Mouse (Mus musculus) neural tube, embryonic 13.5 days (tissue): ENCODE measurements around the gene 1700067P10Rik. TPM values are rescaled to one million over a fixed set of nuclear protein-coding genes. Genes with fewer than 3 reads are reported as not detected.
A peak's percentile ranks its signal among the peaks of the same experiment; 100 is the strongest.

ENCODE experiments used
- ATAC-seq: fragments of 200-750 bp; cut with Nextera tagmentation; 2 replicates; pipeline ENCODE4 v1.8.0; 2017; ENCODE audit warnings: low read depth, mild to moderate bottlenecking, moderate TSS enrichment, moderate library complexity
- H3K27ac ChIP-seq: fragments of 300-500 bp; sonication (generic); replicated peaks from 2 replicates; pipeline ENCODE4 v1.5.1; 2015; ENCODE audit warnings: moderate library complexity, mild to moderate bottlenecking, inconsistent platforms
- H3K27me3 ChIP-seq: fragments of 300-500 bp; sonication (generic); 2 replicates; pipeline ENCODE4 v1.6.1; 2015; ENCODE audit warnings: mild to moderate bottlenecking, inconsistent platforms
- H3K36me3 ChIP-seq: fragments of 300-500 bp; sonication (generic); 2 replicates; pipeline ENCODE4 v1.6.1; 2015; ENCODE audit warnings: mild to moderate bottlenecking, inconsistent platforms
- H3K4me1 ChIP-seq: fragments of 300-500 bp; sonication (generic); replicated peaks from 2 replicates; pipeline ENCODE4 v1.6.1; 2015; ENCODE audit warnings: inconsistent platforms
- H3K4me2 ChIP-seq: fragments of 300-500 bp; sonication (generic); 2 replicates; pipeline ENCODE4 v1.6.1; 2015; ENCODE audit warnings: inconsistent platforms, mild to moderate bottlenecking, moderate library complexity
- H3K4me3 ChIP-seq: fragments of 300-500 bp; sonication (generic); 2 replicates; pipeline ENCODE4 v1.5.1; 2015; ENCODE audit warnings: mild to moderate bottlenecking, inconsistent platforms
- H3K9ac ChIP-seq: fragments of 300-500 bp; sonication (generic); 2 replicates; pipeline ENCODE4 v1.6.1; 2015; ENCODE audit warnings: moderate library complexity, mild to moderate bottlenecking, inconsistent platforms
- H3K9me3 ChIP-seq: fragments of 300-500 bp; sonication (generic); 2 replicates; pipeline ENCODE4 v1.6.1; 2016; ENCODE audit warnings: inconsistent platforms
- WGBS: fragments of 180-500 bp; shearing (Covaris S2); methylation state at CpG from one replicate; pipeline ENCODE4 v1.1.7; 2015; 5-methylcytosine and 5-hydroxymethylcytosine counted together
- polyA plus RNA-seq: library from polyadenylated mRNA; unstranded; fragments of >200 nt; fragmentation: Nextera tagmentation; extraction: Ambion mirVana; gene quantifications from 2 replicates; pipeline ENCODE4 v1.2.1, GENCODE M21; 2015

The 1700067P10Rik gene
- polyA plus RNA-seq, 1 experiment from 2014 or later: not detected

DNA sequence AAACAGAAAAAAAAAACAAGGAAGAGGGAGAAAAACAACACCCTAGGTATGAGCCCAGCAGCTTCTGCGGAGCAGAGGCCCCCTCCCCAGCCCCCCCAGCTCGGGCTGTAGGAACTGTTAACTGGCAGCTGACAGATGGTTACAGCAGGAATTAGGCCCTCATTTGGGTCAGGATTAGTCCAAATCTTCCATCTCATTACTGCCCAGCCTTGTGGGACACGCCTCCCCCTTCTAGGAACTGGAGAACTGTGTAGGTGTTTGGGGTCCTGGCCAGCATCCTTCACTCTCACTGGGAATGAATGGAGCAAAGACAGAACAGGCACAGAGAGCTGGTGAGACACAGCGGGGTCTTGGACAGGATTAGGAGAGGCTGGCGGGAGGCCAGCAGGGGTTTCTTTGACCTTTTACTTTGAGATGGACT, 24.0 kb upstream of the 1700067P10Rik start:
- Histone ChIP-seq H3K9ac (no peak overlapping the region), H3K4me2 (no peak overlapping the region), H3K4me1 (peaks cover 12% of the 10 kb centered on the region), H3K4me3 (no peak overlapping the region), H3K36me3 (no peaks in the 10 kb centered on the region), H3K27me3 (no peaks in the 10 kb centered on the region), H3K27ac (no peak overlapping the region), H3K9me3 (no peaks in the 10 kb centered on the region)
- WGBS: 37% methylated on average over 5 of the region's 5 CpGs
- ATAC-seq: no peak

DNA sequence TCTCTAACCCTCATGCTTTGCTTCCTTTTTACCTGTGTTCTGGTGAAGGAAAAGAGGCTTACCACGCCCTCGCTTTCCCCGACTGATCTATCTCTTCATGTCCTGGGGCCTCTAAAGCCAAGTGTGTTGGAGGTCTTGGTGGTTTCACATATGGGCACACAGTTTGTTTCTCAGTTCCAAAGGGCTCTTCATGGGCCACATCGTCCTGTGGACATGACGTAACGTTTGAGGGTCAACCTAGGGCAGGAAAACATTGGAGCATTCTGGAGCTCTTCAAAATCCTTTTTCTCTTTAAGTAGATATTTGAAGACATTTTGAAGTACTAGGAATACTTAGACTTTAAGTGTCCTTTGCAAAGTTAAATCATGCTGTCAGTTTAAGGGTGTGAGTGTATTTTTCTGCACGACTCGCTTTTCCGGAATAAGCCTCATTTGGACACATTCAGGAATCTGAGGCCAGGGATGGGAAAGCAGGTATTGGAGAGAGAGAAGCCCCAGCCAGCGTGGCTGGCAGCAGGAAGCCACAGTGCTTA, 22.0 kb upstream of the 1700067P10Rik start:
- H3K27me3 ChIP-seq: no peaks in the 10 kb centered on the region
- no peak overlapping the region for H3K9ac ChIP-seq
- no peak for ATAC-seq
- H3K4me1 ChIP-seq: peaks cover 12% of the 10 kb centered on the region
- H3K4me3 ChIP-seq: no peak overlapping the region
- H3K9me3 ChIP-seq: no peaks in the 10 kb centered on the region
- H3K27ac ChIP-seq: 0 out of 2 replicates have a peak overlapping the region, but pooled peaks have one; percentile 23
- 74% methylated on average over 10 of the region's 10 CpGs for whole genome bisulfite sequencing
- H3K36me3 ChIP-seq: no peaks in the 10 kb centered on the region
- no peak overlapping the region for H3K4me2 ChIP-seq

DNA sequence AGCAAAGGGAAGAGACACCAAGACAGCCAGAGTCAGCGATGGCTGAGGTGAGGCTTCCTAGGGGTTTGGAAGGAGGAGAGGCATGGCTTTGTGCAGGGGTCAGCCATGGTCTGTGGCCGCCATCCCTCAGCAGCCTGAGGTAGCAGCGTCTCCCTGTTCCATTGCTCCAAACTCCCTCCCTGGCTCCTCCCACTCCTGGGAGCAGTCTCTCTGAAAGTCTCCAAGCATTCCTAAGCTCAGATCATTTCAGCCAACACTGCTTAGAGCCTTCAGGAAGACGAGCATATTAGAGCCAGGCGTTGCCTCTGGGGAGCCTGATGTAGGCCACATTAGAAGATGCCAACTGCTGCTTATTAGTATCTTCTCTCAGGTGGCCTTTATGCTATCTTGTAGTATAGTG, 21.4 kb upstream of the 1700067P10Rik start:
- WGBS: 33% methylated on average over 5 of the region's 5 CpGs
- ATAC-seq: no peak
- Histone ChIP-seq H3K27ac (0 out of 2 replicates have a peak overlapping the region, but pooled peaks have one; percentile 23), H3K4me2 (no peak overlapping the region), H3K4me3 (no peak overlapping the region), H3K27me3 (no peaks in the 10 kb centered on the region), H3K9me3 (no peaks in the 10 kb centered on the region), H3K9ac (no peak overlapping the region), H3K36me3 (no peaks in the 10 kb centered on the region), H3K4me1 (peaks cover 12% of the 10 kb centered on the region)

DNA sequence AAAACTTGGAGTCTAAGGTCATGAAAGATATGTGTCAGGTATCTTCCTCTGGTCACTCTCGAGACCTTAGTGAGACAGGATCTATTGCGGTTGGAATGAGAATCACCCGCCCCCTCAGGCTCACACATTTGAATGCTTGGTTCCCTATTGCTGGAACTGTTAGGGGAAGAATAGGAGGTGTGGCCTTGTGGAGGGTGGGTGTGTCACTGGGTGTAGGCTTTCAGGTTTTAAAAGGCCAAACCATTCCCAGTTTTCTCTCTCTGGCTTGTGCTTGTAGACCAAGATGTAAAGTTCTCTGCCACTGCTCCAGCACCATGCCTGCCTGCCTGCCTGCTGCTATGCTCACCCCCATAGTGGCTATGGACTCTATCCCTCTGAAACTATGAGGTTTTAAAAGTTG, 8.5 kb upstream of the 1700067P10Rik start:
- ATAC-seq: no peak
- Histone ChIP-seq H3K4me3 (no peak overlapping the region), H3K9me3 (no peaks in the 10 kb centered on the region), H3K9ac (no peak overlapping the region), H3K4me2 (no peak overlapping the region), H3K27me3 (0 out of 2 replicates have a peak, but pooled peaks cover 2% of the 10 kb centered on the region), H3K4me1 (no peaks in the 10 kb centered on the region), H3K36me3 (no peaks in the 10 kb centered on the region), H3K27ac (no peak overlapping the region)
- 44% methylated on average over 3 of the region's 3 CpGs for WGBS

GRCm38 (mm10) chr17:48089446-48089845, 327 bp downstream of the 1700067P10Rik start:
- Histone ChIP-seq H3K27me3 (peaks cover 7% of the 10 kb centered on the region), H3K9ac (no peak overlapping the region), H3K4me1 (peaks cover under 1% of the 10 kb centered on the region; the same call in 1 of the 2 replicates), H3K27ac (no peak overlapping the region), H3K4me3 (no peak overlapping the region), H3K4me2 (no peak overlapping the region), H3K36me3 (no peaks in the 10 kb centered on the region), H3K9me3 (no peaks in the 10 kb centered on the region)
- no peak for ATAC-seq
- WGBS: 89% methylated on average over 2 of the region's 2 CpGs

GRCm38 (mm10) chr17:48090305-48090704, 1.2 kb downstream of the 1700067P10Rik start:
- H3K9ac ChIP-seq: no peak overlapping the region
- peaks cover 9% of the 10 kb centered on the region for H3K4me1 ChIP-seq
- peaks cover 16% of the 10 kb centered on the region for H3K27me3 ChIP-seq
- no peak overlapping the region for H3K4me3 ChIP-seq
- no peak for ATAC-seq
- H3K9me3 ChIP-seq: no peaks in the 10 kb centered on the region
- H3K36me3 ChIP-seq: no peaks in the 10 kb centered on the region
- WGBS: 45% methylated on average over 12 of the region's 12 CpGs
- no peak overlapping the region for H3K27ac ChIP-seq
- H3K4me2 ChIP-seq: no peak overlapping the region

DNA sequence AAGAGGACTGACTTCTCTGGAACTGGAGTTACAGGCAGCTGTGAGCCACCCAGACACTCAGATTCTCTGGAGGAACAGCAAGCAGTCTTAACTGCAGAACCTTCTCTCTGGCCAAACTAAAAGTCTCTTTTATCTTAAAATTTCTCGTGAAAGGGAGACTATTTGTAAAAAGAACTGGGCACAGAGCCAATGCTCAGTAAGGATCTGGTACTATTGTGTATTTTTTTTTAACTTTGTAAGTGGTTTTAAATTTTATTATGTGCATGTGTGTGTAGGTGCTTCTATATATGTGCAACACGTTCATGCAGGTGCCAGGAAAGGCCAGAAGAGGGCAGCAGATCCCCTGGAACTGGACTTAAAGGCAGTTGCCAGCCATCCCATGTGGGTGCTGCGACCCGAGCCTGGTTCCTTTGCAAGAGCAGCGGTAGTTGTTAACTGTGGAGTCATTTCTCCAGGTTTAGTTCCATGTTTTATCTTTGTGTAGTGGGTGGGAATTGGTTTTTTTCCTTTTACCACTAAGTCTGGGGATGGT, 4.2 kb downstream of the 1700067P10Rik start:
- H3K27me3 ChIP-seq: peaks cover 45% of the 10 kb centered on the region

DNA sequence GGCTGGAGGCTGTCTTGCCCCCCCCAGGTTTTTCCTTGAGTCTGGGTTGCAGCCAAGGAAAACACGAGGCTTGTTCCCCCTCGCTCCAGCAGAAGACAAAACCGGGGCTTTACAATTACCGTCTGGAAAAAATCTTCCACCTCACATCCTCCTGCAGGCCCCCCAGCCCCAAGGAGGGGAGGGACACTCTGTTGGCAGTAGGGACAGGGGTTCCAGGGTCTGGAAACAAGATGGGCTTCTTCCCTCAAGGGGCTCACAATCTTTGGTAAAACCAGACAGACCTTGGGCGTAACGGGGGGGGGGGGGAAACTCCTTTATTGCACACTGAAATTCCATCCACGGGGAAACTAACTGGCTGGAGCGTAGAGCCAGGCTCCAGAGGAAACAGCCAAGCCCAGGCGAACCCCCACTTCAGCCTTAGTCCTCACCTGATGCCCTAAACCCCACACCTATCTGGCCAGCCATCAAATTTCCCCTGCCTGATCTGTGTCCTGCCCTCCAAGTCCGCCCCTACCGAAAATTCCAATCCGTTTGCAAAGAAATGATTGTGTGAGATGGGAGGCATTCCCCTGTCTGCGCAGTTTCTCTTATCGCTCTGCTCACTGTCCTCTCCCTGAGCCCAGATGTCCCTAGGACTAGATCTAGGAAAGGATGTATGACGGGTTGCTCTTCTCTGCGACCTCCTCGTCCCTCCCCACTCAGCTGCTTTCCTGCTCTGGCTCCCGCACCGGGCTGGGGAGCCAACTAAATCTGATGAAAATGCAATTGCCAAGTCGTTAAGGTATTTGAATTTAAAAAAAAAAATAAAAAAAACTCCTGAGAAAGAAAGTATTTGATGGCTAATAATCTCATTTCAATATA, 5.9 kb downstream of the 1700067P10Rik start:
- H3K4me3 ChIP-seq: no peak overlapping the region
- peaks cover 55% of the 10 kb centered on the region for H3K4me1 ChIP-seq
- no peak overlapping the region for H3K27ac ChIP-seq
- peak overlapping the region; percentile 55 for H3K4me2 ChIP-seq
- 5% methylated on average over 20 of the region's 20 CpGs for WGBS
- no peak overlapping the region for H3K9ac ChIP-seq
- H3K27me3 ChIP-seq: peaks cover 62% of the 10 kb centered on the region
- no peak for ATAC-seq
- no peaks in the 10 kb centered on the region for H3K9me3 ChIP-seq
- no peaks in the 10 kb centered on the region for H3K36me3 ChIP-seq

More for the DNA sequence above, 4.2 kb downstream of the 1700067P10Rik start:
- 74% methylated on average over 5 of the region's 5 CpGs for WGBS
- Histone ChIP-seq H3K9ac (no peak overlapping the region), H3K36me3 (no peaks in the 10 kb centered on the region), H3K9me3 (no peaks in the 10 kb centered on the region), H3K4me2 (no peak overlapping the region), H3K4me3 (no peak overlapping the region), H3K27ac (no peak overlapping the region), H3K4me1 (peaks cover 39% of the 10 kb centered on the region)
- no peak for ATAC-seq

GRCm38 (mm10) chr17:48095718-48096121, 6.6 kb downstream of the 1700067P10Rik start:
- Histone ChIP-seq H3K4me2 (peak overlapping the region; percentile 55), H3K27ac (no peak overlapping the region), H3K4me1 (peaks cover 55% of the 10 kb centered on the region), H3K36me3 (no peaks in the 10 kb centered on the region), H3K9ac (no peak overlapping the region), H3K9me3 (no peaks in the 10 kb centered on the region), H3K27me3 (peaks cover 67% of the 10 kb centered on the region), H3K4me3 (0 out of 2 replicates have a peak overlapping the region, but pooled peaks have one; percentile 7)
- ATAC-seq: no peak
- WGBS: under 1% methylated on average over 26 of the region's 26 CpGs

- no peak overlapping the region for H3K27ac ChIP-seq
- peak overlapping the region; percentile 55; the same call in 1 of the 2 replicates for H3K4me2 ChIP-seq
- H3K9ac ChIP-seq: no peak overlapping the region
- H3K4me1 ChIP-seq: peaks cover 55% of the 10 kb centered on the region
- H3K36me3 ChIP-seq: no peaks in the 10 kb centered on the region
- H3K4me3 ChIP-seq: 0 out of 2 replicates have a peak overlapping the region, but pooled peaks have one; percentile 25
- H3K27me3 ChIP-seq: peaks cover 67% of the 10 kb centered on the region
- WGBS: 3% methylated on average over 17 of the region's 17 CpGs
- ATAC-seq: no peak
- no peaks in the 10 kb centered on the region for H3K9me3 ChIP-seq
Observed at GRCm38 (mm10) chr17:48096321-48096720, 7.2 kb downstream of the 1700067P10Rik start.

DNA sequence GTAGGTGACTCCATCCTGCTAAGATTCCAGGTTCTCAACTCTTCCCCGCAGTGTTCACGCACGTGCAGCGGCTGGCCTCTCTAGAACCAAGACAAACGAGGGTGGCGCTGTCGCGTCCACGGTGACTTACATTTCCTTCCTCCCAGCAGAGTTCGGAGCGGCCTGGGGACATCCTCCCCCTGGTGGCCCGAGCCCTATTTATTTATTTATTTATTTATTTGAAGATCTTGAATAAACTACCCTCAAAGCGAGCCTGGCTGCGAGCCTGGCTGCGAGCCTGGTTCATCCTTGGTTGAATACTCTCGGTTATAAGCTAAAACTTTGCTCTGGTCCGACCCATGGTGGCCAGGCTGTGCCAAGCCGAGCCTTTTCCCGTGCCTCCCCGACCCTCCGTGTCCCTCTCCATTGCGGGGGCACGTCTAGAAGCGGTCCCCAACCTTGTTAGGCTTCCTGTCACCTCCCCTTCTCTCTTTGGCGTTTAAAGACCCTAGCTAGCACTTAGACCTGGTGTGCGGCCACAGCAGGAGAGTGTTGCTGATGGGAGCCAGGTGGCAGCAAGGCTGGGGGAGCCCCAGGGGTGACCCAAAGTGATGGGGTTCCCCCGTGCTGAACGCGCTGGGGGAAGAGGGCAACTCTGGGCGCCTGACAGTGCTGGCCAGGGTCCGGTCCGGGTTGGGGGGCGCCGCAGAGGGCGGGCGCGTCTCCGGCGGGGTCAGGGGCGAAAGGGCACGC, 8.1 kb downstream of the 1700067P10Rik start:
- H3K36me3 ChIP-seq: no peaks in the 10 kb centered on the region
- H3K27me3 ChIP-seq: peaks cover 67% of the 10 kb centered on the region
- under 1% methylated on average over 40 of the region's 41 CpGs for WGBS
- no peak overlapping the region for H3K27ac ChIP-seq
- peak overlapping the region; percentile 25 for H3K4me3 ChIP-seq
- peak overlapping the region; percentile 55 for H3K4me2 ChIP-seq
- peaks cover 55% of the 10 kb centered on the region for H3K4me1 ChIP-seq
- no peak for ATAC-seq
- H3K9me3 ChIP-seq: no peaks in the 10 kb centered on the region
- peak overlapping the region; percentile 53; the same call in 1 of the 2 replicates for H3K9ac ChIP-seq
